Mouse (Mus musculus) kidney, adult 9 months (tissue): ENCODE measurements around the gene Slc29a2.

Experiments
- DNase-seq: peaks from one replicate; pipeline ENCODE4 v3.0.0; 2022

Slc29a2 gene

GRCm38 (mm10) chr19:5060365-5061330 lies 37.0 kb downstream of the Slc29a2 start:
- no peak for DNase-seq

DNA sequence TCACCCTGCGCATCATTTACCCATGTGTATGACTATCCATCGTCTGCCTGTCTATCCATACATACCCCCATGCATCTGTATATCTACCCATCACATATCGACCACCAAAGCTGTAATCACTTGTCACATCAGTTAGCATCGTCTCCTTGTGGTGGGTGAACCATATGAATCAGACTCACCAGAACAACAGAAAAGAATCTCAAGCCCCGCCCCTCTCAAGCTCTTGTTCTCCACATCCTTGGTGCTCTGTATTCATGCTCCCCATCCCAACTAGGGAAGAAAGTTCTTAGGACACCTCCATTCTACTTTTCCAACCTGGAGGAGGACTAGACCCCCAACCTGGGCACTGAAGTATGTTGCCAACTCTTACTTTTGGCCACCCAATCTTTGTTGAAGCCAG lies 38.4 kb downstream of the Slc29a2 start:
- no peak for DNase-seq

DNA sequence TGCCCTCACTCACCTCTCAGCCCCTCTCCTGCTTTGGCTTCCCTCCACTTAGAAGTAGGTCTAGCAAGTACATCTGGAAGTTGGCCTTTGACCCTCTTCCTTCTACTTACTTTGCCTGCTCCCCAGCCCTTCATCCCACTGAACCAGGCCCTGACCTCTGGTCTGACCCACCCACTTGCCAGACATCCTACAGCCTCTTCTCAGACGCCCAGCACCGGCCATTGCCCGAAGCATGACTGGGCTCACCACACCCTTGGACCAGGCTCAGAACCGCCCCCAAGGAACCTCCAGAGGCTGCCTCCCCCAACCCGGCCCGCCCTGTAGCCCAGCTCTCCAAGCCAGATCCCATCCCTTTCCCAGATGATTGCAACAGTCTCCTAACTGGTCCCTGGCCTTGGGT lies 38.8 kb downstream of the Slc29a2 start:
- no peak for DNase-seq

- DNase-seq, result no peak
These were observed 41.4 kb downstream of the Slc29a2 start for GRCm38 (mm10) chr19:5065104-5065503.

GRCm38 (mm10) chr19:5067040-5067799 lies 43.6 kb downstream of the Slc29a2 start:
- DNase-seq, result no peak

DNA sequence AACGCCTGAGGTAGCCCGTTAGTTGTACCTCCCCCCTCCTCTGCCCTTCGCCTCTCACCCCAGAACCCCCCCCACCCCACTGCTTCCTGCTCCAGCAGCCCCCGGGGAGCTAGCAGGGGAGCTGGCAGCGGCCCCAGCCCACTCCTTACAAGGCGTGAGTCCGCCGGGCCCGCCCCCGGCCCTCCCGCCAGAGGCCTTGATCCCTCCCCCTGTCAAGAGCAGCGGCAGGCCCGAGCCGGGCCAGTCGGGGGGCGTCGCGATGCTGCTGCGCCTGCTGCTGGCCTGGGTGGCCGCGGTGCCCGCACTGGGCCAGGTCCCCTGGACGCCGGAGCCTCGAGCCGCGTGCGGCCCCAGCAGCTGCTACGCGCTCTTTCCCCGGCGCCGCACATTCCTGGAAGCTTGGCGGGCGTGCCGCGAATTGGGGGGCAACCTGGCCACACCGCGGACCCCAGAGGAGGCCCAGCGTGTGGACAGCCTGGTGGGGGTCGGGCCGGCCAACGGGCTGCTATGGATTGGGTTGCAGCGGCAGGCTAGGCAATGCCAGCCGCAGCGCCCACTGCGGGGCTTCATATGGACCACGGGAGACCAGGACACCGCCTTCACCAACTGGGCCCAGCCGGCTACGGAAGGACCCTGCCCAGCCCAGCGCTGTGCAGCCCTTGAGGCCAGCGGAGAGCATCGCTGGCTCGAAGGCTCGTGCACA lies 44.4 kb downstream of the Slc29a2 start, which contains the start of gene Cd248:
TSS of gene Cd248 (plus strand) at position 212 of the 703 bp plus-strand sequence.
- peak; percentile 40 for DNase-seq

GRCm38 (mm10) chr19:5068570-5069234 lies 45.0 kb downstream of the Slc29a2 start:
- no peak for DNase-seq

GRCm38 (mm10) chr19:5069486-5069885 lies 45.8 kb downstream of the Slc29a2 start:
- DNase-seq, result no peak

DNA sequence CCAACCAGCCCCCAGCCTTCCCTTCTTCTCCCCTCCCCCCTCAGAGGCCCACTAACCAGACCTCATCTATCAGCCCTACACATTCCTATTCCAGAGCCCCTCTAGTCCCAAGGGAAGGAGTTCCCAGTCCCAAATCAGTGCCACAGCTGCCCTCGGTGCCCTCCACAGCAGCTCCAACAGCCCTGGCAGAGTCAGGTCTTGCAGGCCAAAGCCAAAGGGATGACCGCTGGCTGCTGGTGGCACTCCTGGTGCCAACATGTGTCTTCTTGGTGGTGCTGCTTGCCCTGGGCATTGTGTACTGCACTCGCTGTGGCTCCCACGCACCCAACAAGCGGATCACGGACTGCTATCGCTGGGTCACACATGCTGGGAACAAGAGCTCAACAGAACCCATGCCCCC lies 46.3 kb downstream of the Slc29a2 start:
- DNase-seq, result no peak

GRCm38 (mm10) chr19:5071077-5071476 lies 47.4 kb downstream of the Slc29a2 start:
- no peak for DNase-seq

- DNase-seq, result peak; percentile 79
These were observed 48.1 kb downstream of the Slc29a2 start for GRCm38 (mm10) chr19:5071545-5072369.

- DNase-seq, result peak; percentile 42
These were observed 48.8 kb downstream of the Slc29a2 start for GRCm38 (mm10) chr19:5072389-5073019.

DNA sequence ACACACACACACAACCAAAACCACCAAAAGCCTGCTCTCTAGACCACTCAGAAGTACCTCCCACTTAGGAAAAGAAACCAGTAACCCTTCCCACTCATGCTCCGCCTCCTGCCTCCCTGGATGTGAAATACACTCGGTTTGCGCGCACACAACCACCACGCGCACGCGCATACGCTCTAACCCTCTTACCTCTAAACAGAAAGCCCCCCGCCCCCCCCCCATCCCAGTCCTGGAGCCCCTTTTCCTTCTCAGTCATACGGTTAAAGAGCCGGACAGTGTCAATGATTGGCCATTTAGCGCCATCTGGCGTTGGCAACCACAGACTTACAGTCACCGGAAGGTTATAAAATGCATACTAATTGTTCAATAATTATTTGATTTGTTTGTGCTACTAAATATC lies 49.4 kb downstream of the Slc29a2 start:
- peak; percentile 59 for DNase-seq

- DNase-seq, result no peak
These were observed 49.9 kb downstream of the Slc29a2 start for GRCm38 (mm10) chr19:5073518-5073917.

- DNase-seq, result no peak
These were observed 55.6 kb downstream of the Slc29a2 start for GRCm38 (mm10) chr19:5079279-5079678.
